Mouse (Mus musculus): ENCODE results near the gene Kif2c. TPM values are rescaled to one million over a fixed set of nuclear protein-coding genes. Genes with fewer than 3 reads are reported as not detected.

Gene Kif2c
- total RNA-seq (2021), result 1 to 10 TPM; 3.8 to 6.6 TPM
- long read RNA-seq, experiment 1, partial matches to known transcripts, result 2 of 8 reads
- long read RNA-seq, experiment 1, other reads (novel, unspliced or antisense), result 2 of 8 reads
- long read RNA-seq, experiment 2, partial matches to known transcripts, result 1 of 4 reads
- long read RNA-seq, experiment 2, other reads (novel, unspliced or antisense), result 1 of 4 reads

DNA sequence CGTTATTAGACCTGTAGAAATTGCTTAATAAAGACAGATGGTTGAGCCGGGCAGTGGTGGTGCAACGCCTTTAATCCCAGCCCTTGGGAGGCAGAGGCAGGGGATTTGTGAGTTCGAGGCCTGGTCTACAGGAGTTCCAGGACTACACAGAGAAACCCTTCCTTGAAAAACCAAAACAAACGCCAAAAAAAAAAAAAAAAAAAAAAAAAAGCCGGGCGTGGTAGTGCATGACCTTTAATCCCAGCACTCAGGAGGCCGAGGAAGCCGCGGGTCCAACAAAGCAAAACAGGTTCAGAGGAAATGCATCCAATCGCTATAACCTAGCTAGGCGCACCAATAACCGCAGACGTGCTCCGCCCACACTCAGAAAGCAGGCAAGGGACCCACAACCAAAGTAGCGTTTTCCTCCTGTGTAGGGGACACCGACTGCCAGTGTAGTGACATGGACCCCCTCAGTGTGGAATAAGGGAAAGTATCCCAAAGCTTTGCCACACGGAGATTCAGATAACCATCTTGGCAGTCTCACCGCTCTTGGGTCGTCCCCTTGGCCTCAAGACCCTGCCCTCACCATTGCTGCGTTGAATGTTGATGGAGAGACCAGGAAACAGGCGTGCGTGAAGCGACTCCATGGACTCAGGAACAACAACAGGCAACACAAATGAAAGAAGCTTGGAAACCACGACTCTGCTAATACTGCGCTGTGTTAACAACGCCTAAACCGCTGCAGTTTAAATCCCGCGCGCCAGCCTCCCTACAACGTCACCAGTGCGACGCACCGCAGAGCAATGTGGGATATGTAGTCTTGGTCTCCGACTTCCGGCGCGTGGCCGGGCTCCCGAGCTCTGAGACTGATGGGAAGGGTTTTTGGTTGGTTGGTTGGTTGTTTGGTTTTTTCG lies at the start of gene Kif2c:
Gene Kif2c, minus strand, starts transcription at position 777 of the 896 bp plus-strand sequence.
- peak; percentile 89 for DNase-seq

DNA sequence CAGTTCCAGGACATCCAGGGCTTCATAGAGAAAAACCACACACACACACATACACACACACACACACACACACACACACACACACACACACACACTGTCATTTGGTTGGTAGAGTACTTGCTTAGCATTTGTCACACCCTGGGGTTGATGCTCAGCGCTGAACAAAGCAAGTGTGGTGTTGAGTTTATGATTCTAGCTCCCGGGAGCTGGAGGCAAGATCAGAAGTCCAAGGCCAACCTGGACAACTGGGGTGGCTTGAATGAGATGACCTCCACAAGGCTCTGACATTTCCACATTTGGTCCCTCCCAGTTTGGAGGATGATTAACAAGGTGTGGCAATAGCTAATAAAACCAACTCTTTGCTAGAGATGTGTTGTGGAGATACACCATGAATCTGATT lies 48.8 kb upstream of the Kif2c start:
- DNase-seq, result no peak

DNA sequence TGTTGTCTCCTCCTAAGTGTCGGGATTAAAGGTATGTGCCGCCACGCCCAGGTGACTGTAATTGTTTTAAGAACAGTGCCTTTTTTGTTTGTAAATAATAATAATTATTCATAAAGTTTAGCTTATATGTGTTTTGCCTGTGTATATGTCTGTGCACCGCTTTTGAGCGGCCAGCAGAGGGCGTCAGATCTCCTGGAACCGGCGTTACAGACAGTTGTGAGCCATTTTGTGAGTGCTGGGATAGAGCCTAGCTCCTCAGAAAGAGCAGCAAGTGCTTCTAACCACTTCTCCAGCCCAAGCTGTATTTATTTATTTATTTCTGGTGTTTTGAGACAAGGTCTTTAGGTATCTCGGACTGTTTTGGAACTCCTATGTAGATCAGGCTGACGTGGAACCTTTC lies 47.9 kb upstream of the Kif2c start:
- no peak for DNase-seq

DNA sequence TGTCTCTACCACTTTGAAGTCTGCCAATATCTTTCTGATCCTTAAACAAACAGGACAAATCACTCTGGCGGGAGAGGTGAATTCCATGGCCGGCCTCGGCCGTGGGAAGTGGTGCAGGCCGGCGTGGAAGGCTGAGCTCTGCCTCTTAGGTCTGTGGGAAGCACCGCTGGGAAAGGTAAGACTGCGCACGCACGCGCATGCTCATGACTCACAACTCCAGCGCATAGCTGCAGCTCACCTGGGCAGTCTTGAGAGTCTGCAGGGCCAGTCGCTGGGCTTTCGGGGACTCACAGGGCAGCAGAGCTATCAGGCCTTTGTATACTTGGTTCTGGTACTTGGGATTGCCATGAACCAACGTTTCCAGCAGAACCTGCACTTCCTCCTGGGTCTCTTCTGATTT lies 47.2 kb upstream of the Kif2c start:
- DNase-seq, result no peak

DNA sequence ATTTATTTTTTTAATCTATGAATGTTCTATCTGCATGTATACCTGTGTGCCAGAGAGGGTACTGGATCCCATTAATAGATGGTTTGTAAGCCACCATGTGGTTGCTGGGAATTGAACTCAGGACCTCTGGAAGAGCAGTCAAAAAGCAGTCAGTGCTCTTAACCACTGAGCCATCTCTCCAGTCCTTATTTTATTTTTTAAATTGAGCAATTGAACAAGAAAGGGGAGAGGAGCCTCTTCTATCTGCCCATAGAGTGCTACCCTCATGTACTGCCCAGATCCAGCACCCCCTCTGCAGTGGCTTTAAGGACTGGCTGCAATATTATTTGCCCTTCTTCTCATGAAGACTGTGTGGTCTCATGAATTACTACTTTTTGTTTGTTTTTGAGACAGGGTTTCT lies 42.8 kb upstream of the Kif2c start:
- DNase-seq, result no peak

DNA sequence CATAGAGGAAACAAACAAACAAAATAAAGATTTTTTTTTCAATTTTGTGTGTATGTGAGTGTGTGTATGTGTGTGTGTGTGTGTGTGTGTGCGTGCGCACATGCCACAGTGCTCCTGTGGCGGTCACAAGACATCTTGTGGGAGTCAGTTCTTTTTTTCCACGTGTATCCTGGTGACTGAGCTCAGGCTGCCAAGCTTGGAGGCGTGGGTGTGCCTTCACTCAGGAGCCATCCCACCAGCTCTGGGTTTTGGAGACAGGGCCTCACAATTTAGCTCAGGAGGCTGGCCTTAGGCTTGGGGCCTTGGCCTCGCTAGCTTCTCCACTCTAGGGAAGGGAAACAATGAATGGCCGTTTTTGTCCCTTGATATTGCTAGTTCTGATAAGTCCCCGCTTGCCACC lies 41.7 kb upstream of the Kif2c start:
- DNase-seq, result no peak

DNA sequence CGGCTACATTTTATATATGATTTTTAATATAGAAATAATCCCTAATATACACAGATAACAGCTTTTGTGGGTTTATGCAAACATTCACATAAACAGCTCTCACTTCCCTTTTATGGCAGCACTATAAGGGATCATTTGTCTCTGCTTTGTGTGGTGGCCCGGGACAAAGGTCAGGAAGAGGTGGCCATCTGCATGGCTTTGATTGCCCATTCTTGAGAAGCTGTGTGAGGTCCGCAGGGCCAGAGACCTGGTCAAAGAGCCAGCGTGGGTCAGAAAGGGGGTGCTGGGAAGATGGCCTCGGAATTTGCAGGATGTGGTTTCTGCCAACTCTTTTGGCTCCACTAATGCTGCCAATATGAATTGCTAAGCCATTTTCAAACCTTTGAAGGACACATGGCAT lies 40.6 kb upstream of the Kif2c start:
- DNase-seq, result no peak

DNA sequence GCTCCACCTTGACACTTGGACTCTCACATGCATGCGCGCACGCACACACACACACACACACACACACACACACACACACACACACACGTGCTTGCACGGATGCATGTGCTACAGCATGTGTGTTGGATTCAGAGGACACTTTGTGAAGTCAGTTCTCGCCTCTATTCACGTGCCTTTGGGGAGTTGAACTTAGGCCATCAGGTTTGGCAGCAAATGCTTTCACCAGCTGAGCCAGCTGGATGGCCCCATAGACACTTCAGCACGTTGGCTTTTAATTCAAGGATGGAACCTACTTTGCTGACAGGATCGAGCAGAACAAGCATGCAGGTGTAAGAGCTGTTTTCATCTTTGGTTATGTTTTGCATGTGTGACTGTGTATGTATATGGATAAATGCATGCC lies 39.4 kb upstream of the Kif2c start:
- no peak for DNase-seq

DNA sequence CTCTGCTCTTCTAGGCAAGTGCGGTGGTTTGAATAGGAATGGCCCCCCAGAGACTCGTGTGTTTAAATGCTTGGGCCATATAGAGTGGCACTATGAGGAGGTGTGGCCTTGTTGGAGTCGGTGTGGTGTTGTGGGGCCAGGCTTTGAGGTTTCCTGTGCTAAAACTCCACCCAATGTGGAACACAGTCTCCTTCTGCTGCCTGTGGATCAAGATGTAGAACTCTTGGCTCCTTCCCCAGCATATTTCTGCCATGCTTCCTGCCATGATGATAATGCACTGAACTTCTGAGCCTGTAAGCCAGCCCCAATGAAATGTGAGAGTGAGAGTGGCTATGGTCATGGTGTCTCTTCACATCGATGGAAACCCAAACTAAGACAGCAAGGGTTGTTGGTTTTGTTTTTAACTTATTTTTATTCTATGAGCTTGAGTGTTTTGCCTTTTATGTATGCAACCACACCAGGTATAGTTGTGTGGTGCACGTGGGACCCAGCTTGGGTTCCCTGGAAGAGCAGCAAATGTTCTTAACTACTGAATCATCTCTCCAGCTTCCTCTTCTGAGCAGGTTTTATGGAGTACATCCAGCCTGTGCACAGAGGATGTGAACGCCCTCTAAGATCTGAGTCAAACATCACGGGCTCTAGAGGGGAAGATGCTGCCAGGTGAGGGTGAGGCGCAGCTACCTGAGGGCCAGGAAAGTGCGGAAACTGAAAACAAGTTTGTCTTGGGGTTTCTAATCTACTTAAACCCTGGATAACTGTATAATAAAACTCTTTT lies 38.5 kb upstream of the Kif2c start:
- no peak for DNase-seq

DNA sequence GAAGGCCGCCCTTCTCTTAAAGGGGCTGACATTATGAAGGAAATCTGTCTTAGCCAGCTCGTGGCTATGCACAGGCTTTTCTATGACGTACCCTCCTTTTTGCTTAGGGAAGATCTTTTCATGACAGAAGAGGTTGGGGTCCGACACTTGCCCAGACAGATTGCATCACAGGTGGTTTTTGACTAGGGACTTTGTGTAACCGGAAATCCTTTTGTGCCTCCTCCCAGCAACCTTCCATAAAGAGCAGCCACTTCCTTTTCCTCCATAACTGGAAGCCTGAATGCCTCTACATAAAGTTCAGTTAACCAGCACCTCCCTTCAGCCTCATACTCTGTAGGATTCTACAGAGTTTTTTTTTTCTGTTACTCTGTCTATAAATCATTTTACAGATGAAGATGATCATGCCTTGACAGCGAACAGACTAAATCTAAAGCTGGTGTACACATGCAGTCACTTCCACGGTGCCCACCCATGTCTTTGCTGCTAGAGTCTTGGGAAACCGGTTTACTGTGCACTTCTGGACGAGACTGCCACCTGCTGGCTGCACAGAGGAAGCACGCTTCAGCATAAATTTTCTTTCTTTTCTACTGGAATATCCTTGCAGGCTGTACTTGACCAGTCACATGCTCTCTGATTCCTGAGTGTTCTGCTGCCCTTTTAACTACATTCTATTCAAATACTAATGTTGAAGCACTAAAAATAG lies 36.2 kb upstream of the Kif2c start:
- DNase-seq, result peak; percentile 61

DNA sequence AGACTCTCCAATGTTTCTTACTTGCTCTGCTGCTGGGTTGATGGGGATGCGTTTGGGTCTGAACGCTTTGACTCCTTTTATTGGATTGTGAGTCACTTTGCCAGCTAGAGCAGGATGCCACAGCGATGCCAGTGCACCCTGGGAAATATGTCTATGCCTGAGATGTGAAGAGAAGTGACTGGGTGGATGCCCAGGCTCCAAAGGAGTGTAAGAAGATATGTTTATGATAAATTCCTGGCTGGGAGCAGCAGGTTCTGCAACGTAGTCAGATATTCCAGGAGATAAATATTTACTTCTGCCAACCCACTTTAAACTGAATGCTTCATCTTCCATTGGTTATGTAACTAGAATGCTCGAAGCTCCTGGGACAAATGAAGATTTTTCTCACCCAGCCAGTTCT lies 34.6 kb upstream of the Kif2c start:
- DNase-seq, result no peak

DNA sequence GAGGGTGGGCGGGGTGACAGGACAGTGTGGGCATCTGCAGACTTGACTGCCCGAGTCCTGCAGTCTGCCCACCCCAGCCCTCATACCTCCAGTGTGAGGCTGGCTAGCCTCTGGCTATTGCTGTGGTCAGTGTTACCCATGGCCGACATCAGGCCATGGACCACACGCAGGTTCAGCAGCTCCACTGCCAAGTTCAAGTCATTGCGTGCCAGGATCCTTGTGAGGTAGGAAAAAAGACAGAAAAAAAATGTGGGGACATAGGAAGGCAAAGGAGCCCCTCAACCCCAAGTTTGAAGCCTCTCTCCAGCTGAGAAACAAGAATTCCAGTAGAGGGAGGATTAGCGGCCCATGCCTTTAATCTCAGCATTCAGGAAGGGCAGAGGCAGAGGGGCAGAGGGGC lies 31.8 kb upstream of the Kif2c start:
- DNase-seq, result no peak

DNA sequence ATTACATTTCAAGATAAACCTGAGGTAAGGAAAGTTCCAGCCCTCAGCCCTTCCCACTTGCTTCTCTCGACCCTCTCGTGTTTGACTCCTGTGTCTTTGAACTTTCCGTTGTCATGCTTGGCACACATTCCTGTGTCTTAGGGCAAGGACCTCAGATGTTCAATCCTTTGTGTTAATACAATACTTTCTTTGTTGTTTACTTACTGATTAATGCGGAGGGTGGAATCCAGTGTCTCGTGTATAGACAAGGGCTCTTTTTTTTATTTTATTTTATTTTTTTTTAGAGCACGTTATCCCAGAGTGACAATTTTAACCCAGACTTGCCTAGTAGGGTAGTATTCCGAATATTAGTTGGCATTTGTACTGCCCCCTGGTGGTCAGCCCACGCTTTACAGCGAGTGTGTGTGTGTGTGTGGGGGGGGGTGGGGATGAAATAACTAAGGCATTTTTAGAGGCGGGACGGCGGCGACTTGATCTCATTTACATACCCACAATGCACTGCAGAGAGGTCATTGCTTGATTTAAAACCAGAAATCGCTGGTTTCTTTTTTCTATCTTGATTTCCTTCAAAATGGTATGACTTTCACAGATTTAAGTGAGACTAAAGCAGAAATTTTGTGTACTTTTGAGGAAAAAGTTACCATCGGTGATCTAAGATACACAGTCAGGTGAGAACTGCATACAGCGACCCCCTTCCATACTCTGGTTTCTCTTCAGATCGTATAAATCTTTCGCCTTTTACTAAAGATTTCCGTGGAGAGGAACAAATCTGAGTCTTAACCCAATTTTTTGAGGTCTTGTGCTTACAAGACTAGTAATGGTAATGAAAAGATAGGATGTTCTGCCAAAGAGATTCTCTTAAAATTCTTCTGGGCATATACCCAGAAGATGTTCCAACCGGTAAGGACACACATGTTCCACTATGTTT lies 28.0 kb upstream of the Kif2c start:
- peak; percentile 85 for DNase-seq

DNA sequence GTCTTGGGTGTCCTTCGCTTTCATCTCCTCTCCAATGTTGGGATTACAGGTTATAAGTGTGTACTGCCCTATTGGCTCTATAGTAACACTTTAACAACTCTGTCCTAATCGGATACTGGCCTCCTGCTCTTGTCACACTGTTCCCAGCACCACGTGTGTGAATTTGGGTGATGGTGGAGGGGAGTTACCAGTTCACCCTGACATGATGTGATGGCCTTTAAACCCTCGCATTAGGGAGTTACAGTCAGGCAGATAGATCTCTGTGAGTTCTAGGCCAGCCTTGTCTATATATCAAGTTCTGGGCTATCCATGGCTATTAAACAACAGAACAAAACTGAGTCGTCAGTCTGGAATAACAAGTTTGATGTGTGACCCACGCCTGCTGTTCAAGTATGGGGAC lies 27.2 kb upstream of the Kif2c start:
- DNase-seq, result no peak

DNA sequence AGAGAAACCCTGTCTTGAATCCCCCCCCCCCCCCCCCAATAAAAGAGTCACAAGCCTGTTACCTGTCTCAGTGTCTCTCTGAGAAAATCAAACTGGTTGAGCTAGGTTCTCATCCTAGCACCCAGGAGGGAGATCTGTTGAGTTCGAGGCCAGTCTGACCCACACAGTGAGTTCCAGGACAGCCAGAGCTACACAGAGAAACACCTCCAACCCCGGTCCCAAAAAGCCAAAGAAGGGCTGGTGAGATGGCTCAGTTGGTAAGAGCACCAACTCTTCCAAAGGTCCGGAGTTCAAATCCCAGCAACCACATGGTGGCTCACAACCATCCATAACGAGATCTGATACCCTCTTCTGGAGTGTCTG lies 20.5 kb upstream of the Kif2c start:
- no peak for DNase-seq

DNA sequence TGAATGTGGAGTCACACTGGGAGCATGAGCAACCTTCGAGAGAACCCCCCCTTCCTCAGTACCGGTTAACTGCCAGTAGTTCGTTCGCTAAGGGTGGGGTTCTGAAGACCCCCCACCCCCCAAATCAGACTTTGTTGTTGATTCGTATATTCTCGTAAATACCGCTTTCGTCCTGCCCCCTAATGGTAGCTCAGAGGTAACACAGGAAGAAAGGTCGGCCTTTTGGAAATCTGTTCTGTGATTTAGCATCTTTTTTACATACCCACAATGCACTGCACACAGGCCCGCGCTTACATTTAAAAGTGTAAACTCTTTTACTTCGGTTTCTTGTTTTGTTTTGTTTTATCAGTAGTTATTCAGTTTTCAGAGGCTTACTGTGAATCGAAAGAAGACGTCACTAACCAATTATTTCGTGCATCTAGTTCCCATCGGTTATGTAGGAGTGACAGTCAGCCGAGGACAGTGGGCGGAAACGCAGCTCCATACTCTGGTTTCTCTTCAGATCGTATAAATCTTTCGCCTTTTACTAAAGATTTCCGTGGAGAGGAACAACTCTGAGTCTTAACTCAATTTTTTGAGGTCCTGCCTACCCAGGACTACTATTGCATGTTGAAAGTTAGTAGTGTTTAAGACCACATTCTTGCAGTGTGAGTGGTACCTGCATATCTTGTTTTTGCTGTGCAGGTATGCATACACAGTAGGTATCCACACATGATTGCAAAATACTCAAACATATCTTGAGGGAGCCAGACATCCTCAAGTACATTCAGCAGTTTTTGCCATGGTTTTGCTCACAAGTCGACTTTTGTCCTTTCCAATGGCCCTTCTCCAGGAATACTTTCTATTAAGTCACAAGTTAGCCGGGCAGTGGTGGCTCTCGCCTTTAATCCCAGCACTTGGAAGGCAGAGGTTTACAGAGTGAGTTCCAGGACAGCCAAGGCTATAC lies 19.9 kb upstream of the Kif2c start:
- no peak for DNase-seq

DNA sequence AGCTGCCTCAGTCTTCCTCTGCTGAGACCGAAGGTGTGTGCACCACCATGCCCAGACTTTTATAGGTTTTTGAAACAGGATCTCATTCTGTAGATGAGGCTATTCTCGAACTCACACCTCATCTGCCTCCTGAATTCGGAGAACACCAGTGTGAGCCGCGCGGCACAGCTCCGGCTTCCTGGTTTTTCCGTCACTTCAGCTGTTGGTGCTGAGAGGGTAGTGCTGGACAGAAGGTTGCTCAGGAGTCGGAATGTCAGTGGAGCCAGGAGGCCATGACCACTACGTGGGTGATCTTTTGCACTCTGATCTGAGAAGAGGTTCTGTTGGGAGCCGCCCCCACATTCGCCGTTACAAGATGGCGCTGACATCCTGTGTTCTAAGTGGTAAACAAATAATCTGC lies 9.4 kb upstream of the Kif2c start:
- DNase-seq, result no peak

DNA sequence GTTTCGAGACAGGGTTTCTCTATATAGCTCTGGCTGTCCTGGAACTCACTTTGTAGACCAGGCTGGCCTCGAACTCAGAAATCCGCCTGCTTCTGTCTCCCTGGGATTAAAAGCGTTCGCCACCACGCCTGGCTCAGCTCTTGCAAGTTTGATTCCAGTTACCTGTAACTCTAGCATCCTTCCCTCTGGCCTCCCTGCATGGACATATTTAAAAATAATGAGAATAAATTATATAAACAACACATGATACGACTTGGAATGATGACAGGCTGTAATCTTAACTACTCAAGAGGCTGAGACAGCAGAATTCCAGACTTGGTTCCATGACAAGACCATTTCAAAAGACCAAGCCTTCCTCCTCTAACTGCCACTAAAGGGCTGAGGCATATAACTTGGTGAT lies 8.2 kb upstream of the Kif2c start:
- DNase-seq, result no peak

DNA sequence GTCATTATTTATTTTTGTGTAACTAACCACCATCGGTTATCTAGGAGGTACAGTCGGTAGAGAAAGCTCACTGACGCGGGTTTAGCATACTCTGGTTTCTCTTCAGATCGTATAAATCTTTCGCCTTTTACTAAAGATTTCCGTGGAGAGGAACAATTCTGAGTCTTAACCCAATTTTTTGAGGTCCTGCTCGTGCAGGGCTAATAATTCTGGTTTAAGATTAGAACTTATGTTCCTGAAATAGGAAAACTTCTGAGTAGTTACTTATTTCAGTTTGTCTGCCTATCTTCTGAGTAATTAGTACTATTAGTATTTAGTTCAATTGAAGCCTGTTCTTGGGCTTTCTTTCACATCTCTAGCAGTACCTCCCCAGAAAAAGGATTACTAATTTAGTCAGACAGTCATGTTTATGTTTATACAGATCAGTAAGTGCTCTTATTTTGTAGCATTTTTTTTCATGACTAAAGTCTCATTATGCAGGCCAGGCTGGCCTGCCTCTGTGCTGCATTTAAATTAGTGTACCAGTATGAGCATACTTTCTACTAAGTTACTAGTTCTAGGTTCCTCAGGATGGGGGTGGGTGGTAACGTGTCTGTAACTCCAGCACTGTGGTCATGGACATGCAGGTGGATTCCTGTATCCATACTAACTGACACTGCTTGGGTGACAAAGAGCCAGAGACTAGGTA lies 7.6 kb upstream of the Kif2c start:
- DNase-seq, result no peak

DNA sequence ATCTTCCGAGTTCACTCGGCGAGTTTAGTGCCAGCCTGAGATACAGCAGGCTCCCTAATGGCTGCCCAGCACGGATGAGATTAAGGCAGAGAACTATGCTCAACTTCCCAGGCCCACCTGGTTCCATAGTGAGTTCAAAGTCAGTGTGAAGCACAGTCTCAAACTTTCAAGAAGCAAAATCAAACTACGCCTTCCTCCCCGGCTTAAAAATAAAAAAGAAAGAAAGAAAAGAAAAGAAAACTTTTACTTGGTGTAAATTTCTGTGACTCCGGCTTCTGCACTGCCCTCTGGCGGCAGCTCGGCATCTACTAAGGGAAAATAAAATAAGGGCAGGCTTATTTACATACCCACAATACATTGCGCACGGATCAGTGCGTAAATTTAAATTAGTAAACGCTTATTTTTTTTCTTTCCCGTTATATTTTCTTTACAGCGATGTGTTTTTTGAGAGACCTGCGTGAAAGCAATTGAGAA lies 7.0 kb upstream of the Kif2c start:
- peak; percentile 86 for DNase-seq

Data from gastrocnemius, postnatal 10 days (tissue).